Mouse (Mus musculus) brown adipose tissue, adult 24 weeks (tissue): ENCODE results near the gene Ube2j1. TPM values are rescaled to one million over a fixed set of nuclear protein-coding genes. Genes with fewer than 3 reads are reported as not detected.

Experiments
- H3K27ac ChIP-seq: fragments of 200-500 bp; replicated peaks from 2 replicates; pipeline ENCODE4 v1.5.1; 2012; ENCODE audit warnings: low read depth, mild to moderate bottlenecking, low read length
- H3K4me1 ChIP-seq: fragments of 200-500 bp; 2 replicates; pipeline ENCODE4 v1.6.1; 2012; ENCODE audit warnings: low read length, mixed read lengths; ENCODE audit not compliant: control insufficient read depth, insufficient read depth, insufficient read length
- H3K4me3 ChIP-seq: fragments of 200-500 bp; 2 replicates; pipeline ENCODE4 v1.5.1; 2012; ENCODE audit warnings: low read depth, mild to moderate bottlenecking, low read length, moderate library complexity; ENCODE audit not compliant: insufficient read depth
- polyA plus RNA-seq: library from polyadenylated mRNA; stranded (reverse); fragments of >200 nt; gene quantifications from 2 replicates; pipeline ENCODE4 v1.2.4, GENCODE M21; 2012; ENCODE audit not compliant: missing spikeins, insufficient read depth, insufficient read length

Ube2j1 gene
- polyA plus RNA-seq, 1 experiment, result 38.1 TPM

DNA sequence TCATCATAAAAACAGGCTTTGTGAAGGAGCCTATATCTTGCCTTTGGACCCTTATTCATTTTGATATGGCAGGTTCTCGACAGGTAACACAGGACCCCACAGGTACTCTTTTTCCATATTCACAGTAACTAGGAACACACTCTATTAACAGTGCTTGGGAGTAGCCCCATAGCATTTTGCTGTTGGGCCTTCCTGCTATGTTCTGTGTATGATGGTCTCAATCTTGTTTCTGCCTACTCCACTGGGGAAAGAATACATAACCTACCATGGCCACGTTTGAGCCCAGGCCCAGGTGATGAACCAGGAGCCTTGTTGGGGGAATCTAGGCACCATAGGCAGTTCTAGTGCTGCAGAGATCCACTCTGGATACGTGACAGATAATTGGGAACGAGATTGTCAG is 43.2 kb downstream of the Ube2j1 start:
- no peak overlapping the region for H3K4me3 ChIP-seq
- H3K27ac ChIP-seq, result no peak overlapping the region
- no peaks in the 10 kb centered on the region for H3K4me1 ChIP-seq

GRCm38 (mm10) chr4:33074851-33075250 is 43.6 kb downstream of the Ube2j1 start:
- Histone ChIP-seq H3K4me1 (no peaks in the 10 kb centered on the region), H3K27ac (no peak overlapping the region), H3K4me3 (no peak overlapping the region)

DNA sequence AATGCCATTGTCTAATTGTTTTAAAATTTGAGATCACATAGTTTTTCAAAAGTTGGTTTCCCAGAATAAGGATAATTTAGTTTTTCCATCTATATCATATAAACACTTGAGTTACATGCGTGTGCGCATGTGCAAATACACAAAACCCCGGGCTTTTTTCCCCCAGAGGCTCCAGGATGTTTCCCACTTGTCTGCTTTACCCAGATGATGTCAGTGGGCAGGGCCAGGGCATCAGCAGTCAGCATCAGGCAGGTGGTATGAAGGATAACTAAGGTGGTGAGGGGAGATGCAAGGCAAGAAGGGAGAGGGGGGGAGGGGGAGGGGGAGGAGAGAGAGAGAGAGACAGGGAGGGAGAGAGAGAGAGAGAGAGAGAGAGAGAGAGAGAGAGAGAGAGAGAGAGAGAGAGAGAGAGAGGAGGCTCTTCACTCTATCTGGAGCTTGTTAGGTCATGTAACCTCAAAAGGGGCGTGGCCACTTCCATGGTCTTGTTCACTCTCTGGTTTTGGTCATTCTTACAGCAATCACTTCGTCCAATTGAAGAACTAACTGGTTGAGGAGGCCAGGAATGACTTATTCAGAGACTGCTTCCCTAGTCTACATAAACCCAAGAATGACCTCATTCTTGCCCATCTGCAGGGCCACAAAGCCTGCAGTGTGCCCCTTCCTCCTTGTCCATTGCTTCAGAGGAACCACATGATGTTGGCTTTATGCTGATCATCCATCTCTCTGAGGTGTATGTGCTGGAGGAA is 44.7 kb downstream of the Ube2j1 start:
- Histone ChIP-seq H3K27ac (no peak overlapping the region), H3K4me3 (no peak overlapping the region)

DNA sequence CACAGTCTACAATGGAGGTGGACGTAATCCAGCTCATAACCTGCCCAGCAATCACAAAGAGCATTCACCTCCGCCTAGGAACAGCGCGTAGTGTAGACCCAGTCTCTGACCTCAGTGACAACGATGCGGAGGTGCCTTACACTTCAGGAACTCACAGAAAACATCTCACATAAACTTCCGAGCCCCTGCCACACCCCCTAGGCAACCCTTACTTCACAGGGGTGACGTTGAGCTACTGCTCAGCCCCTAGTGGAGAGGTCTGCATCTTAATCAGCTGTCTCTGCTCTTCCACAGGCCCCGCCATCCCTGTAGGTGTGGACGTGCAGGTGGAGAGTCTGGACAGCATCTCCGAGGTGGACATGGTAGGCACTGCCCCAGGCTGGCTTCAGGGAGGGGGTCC is 45.9 kb downstream of the Ube2j1 start:
- Histone ChIP-seq H3K4me3 (no peak overlapping the region), H3K27ac (no peak overlapping the region), H3K4me1 (no peaks in the 10 kb centered on the region)

More for the DNA sequence above, 44.7 kb downstream of the Ube2j1 start:
- H3K4me1 ChIP-seq, result no peaks in the 10 kb centered on the region

GRCm38 (mm10) chr4:33077724-33078123 is 46.5 kb downstream of the Ube2j1 start:
- Histone ChIP-seq H3K4me1 (no peaks in the 10 kb centered on the region), H3K27ac (no peak overlapping the region), H3K4me3 (no peak overlapping the region)

DNA sequence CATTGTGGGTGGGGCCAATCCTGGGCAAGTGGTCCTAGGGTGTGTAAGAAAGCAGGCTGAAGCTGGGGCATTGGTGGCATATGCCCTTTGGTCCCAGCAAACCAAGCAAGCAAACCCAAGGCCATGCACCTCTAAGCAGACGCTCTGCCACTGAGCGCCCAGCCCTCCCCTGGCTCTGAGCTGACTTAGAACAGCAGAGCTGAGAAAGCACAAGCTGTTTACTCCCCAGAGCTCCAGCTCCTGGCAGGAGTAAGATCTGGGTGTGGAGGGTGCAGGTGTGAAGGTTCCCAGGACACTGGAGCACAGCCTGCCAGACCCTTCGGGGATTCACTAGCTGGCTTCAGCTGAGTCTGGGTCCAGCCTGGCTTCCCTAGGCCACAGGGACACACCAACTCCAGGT is 47.3 kb downstream of the Ube2j1 start:
- Histone ChIP-seq H3K4me1 (no peaks in the 10 kb centered on the region), H3K4me3 (no peak overlapping the region), H3K27ac (no peak overlapping the region)

DNA sequence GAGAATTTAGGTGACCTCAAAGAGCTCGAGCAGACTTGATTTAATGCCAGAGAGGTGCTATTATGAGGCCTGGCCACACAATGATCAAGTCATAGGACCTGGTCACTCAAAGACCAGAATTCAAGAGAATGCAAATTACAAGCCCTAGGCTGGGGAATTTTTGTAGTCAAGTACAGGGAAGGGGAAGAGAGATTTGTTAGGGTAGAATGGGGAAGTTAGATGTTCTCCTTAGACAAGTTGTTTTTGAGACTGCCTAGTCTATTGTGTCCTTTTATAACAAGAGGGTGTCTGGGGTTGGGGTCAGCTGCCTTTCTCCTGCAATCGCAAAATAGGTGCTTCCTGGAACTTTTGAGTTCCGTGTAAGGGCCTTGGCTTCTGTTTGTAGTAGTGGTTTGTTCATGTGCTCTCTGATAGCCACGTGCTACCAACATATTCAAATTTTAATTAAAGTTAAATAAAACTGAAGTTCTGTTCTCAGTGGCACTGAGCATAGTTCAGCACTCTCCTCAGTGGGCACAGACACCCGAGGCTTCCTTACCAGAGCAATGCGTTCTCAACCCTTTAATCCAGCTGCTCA is 68.0 kb downstream of the Ube2j1 start:
- no peak overlapping the region for H3K4me3 ChIP-seq
- no peaks in the 10 kb centered on the region for H3K4me1 ChIP-seq
- H3K27ac ChIP-seq, result no peak overlapping the region

Other genes with a start within 250 kb of the Ube2j1 start
- gene Lyrm2, start 231.2 kb upstream of the Ube2j1 start, polyA plus RNA-seq, result 60.1 and 78.8 TPM in 2 replicates
- gene Ankrd6, start 80.6 kb upstream of the Ube2j1 start, polyA plus RNA-seq, result 0.58 and 0.59 TPM in 2 replicates
- 1.4 and 6.6 TPM in 2 replicates for gene Rragd, start 48.4 kb upstream of the Ube2j1 start, polyA plus RNA-seq
- not detected in 2 replicates for gene Gabrr2, start 31.6 kb downstream of the Ube2j1 start, polyA plus RNA-seq
- not detected in 2 replicates for gene Gabrr1, start 101.1 kb downstream of the Ube2j1 start, polyA plus RNA-seq
- gene Pm20d2, start 158.3 kb downstream of the Ube2j1 start, polyA plus RNA-seq, result 3.4 and 5.0 TPM in 2 replicates
- not detected in 2 replicates for gene Srsf12, start 177.6 kb downstream of the Ube2j1 start, polyA plus RNA-seq